Mouse (Mus musculus): Measurements from ENCODE around the gene Rin2.

Rin2 gene

GRCm38 (mm10) chr2:145829231-145829630 lies 154.2 kb downstream of the Rin2 start:
- no peak for DNase-seq (ENCODE audit: low spot score)

DNA sequence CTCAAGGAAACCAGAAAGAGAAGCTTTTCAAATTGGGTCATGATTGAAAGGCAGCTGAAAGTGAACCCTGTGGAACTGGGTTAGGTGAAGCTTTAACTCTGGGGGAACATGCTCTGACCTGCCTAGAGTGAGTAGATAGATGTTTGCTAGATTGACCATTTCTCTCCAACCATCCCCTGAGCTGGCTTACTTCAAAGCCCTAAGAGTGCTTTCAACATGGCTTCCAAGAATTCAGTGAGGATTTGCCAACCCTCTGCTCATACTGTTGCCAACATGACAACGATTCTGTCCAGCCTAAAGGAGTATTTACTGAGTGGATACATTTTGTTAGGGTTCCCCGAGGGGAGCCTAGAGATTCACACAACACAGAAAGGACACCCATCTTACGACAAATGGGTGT lies 155.4 kb downstream of the Rin2 start:
- no peak for DNase-seq (ENCODE audit: low spot score)

DNA sequence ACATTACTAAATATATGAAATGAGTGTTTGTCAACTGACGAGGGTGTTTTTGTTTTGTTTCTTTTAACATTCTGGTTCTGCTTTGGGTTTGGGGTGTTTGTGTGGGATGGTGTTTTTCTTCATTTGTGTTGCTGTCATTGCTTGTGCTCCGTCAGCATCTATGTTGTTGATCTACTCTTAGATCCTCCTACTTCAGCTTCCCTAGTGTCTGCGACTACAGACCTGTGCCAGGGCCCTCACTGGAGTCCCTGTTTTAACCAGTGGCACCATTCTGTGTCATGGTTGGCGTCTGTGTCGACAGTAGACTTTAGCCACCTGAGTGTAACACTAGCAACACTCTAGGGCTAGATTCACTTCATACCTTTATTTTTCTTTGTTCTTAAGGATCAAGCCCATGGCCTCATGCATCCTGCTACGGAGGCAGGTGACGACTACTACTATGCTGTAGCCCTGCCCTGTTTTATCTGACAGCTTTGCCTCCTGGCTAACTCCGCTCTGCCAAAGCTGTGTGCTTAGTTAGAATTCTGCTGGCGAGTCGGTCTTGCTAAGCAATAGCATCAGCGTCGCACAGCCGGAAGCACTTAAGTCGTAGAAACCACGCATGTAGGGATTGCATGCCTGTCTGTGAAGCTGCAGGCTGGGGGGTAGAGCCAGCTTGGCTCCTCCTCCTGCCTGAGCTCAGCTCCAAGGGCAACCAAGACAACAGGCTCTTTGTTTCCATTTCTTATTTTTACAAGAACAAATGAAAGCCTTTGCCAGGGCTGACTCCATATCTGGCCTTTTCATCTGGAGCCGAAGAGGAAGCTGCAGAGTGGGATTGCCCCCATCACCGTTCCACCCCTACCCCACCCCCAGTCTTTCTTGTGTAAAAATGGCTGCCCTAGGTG lies 157.2 kb downstream of the Rin2 start:
- DNase-seq (ENCODE audit: low spot score): peak; percentile 74

- no peak for DNase-seq (ENCODE audit: low spot score)
These were observed 157.8 kb downstream of the Rin2 start for GRCm38 (mm10) chr2:145832836-145833221.

DNA sequence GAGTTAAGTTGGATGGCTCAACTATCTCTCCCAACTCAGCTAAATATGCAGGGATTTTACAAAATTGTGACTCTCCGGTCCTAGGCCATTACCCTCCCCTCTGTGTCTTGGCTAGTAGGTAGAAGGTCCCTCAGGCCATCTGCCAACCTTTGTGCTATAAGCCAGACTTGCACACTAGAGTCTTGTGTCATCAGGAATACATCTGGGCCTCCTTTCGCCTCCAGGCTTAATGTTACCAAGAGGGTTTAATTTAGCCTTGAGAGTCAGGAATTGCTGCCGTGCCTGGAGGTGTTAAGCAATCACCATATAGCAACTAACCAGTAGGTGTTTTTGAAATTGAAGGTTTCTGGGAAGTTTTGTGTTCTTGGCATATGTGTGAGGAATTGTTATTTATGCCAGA lies 158.3 kb downstream of the Rin2 start:
- DNase-seq (ENCODE audit: low spot score): no peak

DNA sequence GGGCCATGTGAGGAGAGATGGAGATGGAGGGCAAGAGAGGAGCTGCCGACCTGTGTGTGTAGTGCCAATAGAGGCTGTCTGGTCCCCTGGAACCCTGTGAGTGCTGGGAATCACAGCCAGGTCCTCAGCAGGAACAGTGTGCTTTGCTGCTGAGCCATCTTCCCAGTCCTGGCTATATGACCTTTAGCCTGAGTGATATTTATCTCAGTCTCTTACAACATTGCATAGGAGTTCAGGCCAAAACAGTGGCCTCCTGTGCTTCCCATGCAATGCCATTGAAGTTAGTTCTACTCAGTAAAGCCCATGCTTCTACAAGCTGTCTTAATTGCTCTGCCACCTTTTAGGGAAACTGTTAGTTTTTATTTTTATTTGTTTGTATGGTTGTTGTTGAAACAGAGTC lies 160.9 kb downstream of the Rin2 start:
- no peak for DNase-seq (ENCODE audit: low spot score)

DNA sequence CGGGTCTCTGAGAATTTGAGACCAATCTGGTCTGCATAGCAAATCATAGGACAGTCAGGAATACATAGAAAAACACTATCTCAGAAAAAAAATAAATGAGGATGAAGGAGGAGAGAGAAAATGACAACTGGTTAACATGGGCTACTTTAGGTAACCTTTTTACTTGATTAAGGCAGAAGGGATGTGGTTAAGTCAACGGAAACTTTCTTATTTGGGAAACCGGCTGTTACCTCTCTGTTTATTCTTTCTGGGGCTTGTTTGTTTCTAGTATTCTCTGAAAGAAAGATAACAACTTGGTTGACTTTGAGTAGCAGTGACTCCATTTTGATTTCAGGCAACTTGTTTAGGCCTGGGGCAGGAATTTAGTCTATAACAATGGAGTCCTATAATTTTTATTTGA lies 163.7 kb downstream of the Rin2 start:
- DNase-seq (ENCODE audit: low spot score): no peak

DNA sequence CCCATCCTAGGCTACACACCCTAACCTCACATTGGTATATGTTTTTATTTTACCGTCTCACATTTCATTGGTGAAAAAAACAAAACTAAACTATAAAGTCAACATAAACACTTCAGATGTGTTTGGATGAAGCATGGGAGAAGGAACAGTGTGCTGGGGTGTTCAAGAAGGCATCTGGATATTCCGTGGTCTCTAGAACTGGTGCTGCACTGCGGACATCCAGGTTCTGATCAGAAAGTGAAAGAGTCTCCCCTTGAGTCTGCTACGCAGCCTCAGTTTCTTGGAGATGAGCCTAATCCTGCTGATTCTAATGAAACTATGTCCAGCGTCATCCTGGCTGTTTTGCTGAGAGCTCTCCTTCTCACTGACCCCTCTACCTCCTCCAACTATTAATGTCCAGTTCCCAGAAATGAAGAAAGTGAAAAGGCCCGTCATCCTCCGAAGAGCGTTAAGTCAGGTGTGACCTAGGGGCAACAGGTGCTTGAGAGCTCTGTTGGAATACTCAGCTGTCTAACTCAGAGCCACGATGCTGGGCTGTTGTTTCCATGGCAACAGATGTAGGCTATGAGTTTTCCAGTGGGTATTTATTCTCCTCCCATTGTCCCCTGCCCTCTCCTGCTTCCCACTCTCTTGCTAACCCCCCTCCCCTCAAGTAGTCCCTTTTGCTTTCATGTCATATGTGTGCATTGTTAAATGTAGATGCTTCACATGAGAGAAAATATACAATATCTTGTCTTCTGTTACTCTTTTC lies 164.7 kb downstream of the Rin2 start:
- no peak for DNase-seq (ENCODE audit: low spot score)

- DNase-seq (ENCODE audit: low spot score): no peak
These were observed 165.3 kb downstream of the Rin2 start for GRCm38 (mm10) chr2:145840320-145840719.

GRCm38 (mm10) chr2:145840910-145841870 lies 166.2 kb downstream of the Rin2 start:
- DNase-seq (ENCODE audit: low spot score): no peak

GRCm38 (mm10) chr2:145843322-145843721 lies 168.3 kb downstream of the Rin2 start:
- DNase-seq (ENCODE audit: low spot score): no peak

DNA sequence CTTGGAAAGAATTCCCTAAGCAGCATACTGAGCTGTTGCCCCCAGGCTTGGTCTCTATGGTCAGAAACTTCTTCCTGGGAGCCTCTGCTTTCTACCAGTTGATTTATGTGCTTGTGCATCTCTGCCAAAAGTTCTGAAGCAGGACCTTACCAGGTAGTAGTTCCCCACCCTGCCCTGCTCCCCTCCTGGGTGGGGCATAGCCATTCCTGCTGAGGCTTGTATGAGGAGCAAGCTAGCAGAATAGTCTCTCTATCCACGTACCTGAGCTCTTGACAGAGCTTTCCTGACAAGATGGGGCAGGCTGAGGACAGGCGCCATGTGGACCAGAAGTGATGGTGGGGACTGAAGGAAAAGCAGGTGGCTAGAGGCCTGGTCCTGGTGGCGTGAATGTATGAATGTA lies 171.6 kb downstream of the Rin2 start:
- no peak for DNase-seq (ENCODE audit: low spot score)

GRCm38 (mm10) chr2:145849170-145849905 lies 174.3 kb downstream of the Rin2 start:
- no peak for DNase-seq (ENCODE audit: low spot score)

DNA sequence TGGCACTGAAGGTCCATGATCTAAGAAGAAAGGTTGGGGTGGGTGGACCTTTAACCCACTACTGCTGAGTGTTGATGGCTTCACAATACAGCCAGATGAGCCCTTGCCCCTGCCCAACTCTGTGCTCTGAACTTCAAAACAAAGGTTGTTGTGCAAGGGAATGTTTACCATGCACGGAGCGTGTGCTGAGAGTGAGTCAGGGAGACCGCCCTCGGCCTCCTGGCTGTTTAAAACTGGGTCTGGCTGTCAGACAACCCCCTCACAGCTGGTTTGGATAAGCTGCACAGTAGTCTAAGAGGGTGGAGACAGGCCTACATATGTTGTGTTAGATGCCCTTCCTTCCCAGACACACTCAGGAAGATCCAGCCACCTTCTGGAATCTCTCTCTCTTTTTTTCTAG lies 175.8 kb downstream of the Rin2 start:
- no peak for DNase-seq (ENCODE audit: low spot score)

DNA sequence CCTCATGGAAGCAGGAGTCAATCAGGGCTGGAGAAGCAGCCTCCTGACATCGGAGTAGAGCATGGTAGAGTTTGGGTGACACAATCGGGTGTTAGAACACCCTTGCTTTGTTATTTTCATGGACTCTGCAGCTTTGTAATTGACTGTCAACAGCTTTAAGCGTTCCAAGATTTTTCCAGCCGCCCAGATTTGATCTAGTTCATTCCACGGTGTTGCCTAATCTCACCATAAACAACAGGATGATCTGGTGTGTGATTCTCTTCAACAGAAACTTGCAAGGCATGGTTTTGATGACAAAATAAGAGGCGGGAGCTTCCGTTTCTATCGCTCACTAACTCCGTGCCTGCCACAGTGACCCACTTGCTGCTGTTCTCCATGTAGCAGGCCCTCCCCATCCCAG lies 180.8 kb downstream of the Rin2 start:
- no peak for DNase-seq (ENCODE audit: low spot score)

DNA sequence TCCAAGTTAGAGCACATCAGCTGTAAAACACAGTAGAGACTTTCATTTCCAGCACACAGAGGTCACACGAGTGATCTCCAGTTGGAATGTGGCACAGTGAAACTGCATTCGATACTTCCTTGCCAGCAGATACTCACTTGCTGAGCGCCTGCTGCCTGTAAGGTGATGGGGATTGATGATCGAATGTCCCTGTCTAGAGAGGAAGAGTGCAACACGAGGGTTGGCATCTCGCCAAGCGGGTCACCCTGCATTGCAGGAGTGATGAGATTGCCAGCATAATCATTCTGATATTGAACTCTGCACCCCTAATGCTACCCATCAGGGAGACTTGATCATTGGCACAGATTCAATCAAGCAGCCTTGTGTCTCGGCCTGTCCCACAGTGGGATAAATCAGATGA lies 182.8 kb downstream of the Rin2 start:
- no peak for DNase-seq (ENCODE audit: low spot score)

DNA sequence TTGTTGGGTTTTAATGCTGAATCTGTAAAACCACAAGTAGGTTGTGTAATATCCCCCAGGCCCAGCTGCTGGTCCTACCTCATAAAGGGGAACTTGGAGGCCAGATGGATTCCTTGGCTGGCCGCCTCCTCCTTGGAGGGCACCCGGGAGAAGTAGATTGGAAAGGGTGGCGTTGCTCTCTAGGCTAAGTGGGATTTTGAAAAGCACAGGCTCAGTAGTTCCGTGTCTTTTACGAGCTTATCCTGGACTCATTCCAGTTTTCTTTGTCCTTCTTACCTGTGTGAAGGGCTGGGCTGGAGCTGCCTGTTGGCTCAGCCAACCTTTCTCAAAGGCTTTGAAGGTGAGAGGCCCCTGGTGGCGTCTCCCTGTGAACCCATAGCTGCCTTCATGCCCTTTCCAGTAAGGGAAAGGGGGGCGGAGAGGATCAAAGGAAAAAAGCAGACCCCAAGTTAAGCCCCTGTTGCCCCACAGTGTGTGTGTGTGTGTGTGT lies 184.5 kb downstream of the Rin2 start:
- DNase-seq (ENCODE audit: low spot score): no peak

GRCm38 (mm10) chr2:145859932-145860801 lies 185.2 kb downstream of the Rin2 start:
- DNase-seq (ENCODE audit: low spot score): no peak

- DNase-seq (ENCODE audit: low spot score): no peak
These were observed 186.4 kb downstream of the Rin2 start for GRCm38 (mm10) chr2:145861193-145862123.

All from T-cell, adult 2 months (primary cell).